Mouse (Mus musculus): Measurements from ENCODE around the gene Pramef8.

DNA sequence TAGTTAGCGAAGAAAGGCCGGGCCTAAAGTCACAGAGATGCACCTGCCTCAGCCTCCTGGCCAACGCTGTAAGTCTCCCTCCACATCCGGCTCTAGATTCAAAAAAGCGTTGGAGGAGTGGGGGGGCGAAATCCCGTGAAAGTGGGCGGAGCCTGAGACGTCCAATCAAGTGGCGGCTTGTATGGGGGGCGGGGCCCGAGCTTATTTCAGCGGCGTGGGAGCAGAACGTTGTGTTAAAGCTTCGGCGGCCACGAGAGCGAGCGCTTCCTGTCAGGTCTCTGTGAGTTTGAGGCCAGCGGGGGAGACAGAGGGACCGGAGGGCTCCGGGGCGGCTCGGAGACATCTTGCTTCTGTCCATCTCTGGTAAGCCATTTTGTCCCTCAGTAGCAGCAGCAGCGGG, 18.0 kb upstream of the Pramef8 start, which contains the start of gene Pramel1:
- TF ChIP-seq CTCF (IDR thresholded peaks at IDR 0.05; ENCODE audit: borderline replicate concordance, extremely low read depth, insufficient read depth, insufficient read length) (no peak), POLR2A (IDR thresholded peaks at IDR 0.05; ENCODE audit: borderline replicate concordance, extremely low read depth, insufficient read depth, insufficient read length, poor library complexity, severe bottlenecking) (no peak)

Measured in brain, embryonic 14.5 days (tissue).